Mouse (Mus musculus) spleen, postnatal 10 days (tissue): Measurements from ENCODE around the gene Sirpb1b.
"Not testable (repeated sequence)": the region's sequence is repeated elsewhere in the genome, so short reads cannot be mapped to it uniquely, and the experiment has no call there.

Source experiments
- DNase-seq, 2 experiments: peaks; one replicate each; pipeline ENCODE4 v3.0.0; 2021 to 2022; ENCODE audit warnings: low spot score in 2 of 2

The Sirpb1b gene

DNA sequence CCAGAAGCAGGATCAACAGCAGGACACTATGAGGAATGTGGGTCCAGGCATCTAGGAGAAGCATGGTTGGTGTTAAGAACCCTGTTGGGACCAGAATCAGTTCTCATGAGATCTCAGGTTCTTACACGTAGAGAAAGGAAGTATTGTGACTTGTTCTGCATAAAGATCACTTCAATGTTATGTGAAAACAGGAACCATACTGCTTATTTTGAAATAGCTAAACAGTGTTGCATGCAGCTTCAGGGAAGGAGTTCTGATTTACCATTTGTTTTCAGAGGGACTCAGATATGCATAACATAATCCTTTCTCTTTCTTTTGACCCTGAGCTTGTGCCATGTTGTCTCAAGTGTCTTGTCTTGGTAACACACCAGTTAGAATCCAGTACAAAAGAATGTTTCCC is at the start of gene Sirpb1b:
Gene Sirpb1b (minus strand): TSS at position 179 of the 400 bp plus-strand sequence.
- DNase-seq, result not testable (repeated sequence)

DNA sequence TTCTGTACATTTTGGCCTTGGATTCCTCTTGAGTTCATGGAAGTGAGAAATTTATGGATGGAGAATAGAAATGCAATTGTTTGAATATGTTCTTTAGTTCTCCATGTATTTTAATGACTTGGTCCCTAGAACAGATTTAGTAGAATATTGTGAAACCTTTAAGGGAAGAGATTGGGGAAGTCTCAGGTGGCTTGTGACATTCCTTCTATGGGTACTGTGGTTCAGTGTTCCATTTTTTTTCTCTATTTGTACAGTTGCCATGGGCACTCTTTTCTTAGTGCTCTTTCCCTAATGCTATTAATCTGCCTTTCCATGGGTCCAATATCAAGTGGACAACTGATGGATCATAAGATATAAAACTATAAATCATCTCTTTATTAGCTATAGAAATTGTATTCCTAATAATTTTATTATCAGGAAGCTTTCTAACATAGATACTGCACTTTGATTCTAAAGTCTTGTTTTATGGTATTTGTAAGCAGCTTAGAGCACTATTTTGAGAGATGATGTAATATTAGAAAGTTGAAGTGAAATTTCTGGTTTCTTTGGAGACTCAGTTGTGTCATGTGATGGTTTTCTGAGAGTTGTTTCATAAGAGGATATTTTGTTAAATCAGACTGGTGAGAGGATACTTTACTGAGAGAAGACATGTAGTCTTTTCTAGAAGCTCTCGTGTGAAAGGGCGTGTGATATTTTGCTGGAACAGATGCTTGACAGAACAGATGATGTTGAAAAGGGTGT is 15.7 kb upstream of the Sirpb1b start:
- DNase-seq, result not testable (repeated sequence)

DNA sequence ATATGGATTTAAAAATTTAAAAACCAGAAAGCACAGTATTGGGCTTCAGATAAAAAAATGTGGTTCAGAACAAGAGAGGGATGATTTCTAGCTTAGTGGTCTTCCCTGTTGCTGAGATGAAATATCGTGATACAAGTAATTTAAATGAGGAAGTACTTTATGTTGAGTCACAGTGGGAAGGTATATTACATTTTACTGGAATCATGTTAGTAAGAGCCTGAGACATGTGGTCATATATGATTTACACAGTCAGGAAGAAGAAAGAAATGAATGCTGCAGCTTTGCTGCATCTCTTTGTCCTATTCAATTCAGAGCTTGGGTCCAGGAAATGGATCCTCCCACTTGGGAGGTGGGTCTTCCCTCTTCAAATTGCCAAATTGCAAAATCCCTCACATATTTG is 11.8 kb upstream of the Sirpb1b start:
- not testable (repeated sequence) for DNase-seq

DNA sequence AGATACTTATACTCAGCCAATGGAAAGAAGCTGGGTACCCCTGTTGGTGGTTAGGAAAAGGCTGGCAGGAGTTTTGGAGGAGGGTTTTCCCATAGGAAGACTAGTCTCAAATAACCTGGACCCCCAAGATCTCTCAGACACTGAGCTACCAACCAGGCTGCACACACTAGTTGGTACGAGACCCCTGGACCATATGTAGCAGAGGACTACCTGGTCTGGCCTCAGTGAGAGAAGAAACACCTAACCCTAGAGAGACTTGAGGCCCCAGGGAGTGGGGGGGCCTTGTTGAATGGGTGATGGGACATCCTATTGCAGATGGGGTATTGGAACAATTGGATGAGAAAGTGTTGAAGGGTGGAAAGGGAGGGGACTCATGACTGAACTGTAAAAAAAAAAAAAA is 8.6 kb upstream of the Sirpb1b start:
- no peak for DNase-seq

DNA sequence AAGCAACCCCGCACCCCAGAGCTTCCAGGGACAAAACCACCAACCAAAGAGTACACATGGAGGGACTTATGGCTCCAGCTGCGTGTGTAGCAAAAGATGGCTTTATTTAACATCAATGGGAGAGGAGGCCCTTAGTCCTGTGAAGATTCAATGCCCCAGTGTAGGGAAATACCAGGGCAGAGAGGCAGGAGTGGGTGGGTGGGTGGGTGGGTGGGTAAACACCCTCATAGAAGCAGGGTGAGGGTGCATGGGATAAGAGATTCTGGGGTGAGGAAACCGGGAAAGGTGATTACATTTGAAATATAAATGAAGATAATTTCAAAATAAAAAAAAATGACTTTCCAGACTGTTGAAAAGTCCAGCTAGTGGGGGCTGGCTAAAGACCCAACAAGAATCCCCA is 8.1 kb upstream of the Sirpb1b start:
- DNase-seq, result not testable (repeated sequence)

DNA sequence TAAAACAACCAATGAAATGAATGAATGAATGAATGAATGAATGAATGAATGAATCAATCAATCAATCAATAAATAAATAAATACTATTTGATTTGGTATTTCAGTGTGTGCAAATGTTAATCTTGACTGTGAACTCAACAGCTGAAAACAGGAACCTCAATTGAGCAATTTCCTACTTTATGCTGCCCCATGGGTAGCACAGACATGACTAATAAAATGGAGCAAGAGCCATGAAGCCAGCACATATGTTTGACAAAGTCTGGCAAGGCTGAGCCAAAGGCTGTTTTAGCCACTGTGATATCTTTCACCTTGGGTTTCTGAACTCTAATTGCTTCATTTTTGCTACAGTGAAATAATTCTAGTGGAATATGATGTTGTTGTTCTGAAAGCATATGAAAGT is 1.6 kb upstream of the Sirpb1b start:
- not testable (repeated sequence) for DNase-seq

DNA sequence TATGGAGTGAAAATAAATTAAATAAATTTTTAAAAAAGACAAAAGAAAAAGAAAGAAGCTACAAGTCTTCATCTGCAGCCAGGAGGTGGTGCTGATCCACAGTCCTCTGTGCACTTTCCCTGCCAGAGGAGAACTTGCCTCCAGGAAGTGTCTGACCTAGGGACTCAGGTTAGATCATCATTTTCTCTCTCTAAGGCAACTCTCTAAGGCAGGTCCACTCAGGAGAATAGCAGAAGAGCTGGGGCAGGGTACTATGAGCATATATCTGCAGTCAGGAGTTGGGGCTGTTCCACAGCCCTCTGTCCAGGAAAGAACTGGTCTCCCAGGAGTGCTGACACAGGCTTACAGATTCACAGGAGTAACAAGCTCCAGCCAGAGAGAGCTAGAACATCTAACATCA is 46.3 kb downstream of the Sirpb1b start:
- DNase-seq, result no peak

DNA sequence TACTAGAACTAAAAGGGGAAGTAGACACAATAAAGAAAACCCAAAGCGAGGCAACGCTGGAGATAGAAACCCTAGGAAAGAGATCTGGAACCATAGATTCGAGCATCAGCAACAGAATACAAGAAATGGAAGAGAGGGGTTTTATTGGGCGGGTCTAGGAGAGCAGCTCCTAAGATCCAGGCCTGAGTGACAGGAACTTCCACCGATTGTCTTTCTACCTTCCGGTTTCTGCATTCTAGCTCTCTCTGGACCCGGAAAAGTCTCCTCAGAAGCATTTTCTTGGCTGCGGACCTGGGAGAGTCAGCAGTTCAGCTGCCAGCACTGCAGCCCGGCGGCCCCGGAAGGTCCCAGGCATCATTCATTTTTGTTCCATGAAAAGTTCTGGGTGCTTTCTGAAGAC is 61.3 kb downstream of the Sirpb1b start:
- DNase-seq, result not testable (repeated sequence)

DNA sequence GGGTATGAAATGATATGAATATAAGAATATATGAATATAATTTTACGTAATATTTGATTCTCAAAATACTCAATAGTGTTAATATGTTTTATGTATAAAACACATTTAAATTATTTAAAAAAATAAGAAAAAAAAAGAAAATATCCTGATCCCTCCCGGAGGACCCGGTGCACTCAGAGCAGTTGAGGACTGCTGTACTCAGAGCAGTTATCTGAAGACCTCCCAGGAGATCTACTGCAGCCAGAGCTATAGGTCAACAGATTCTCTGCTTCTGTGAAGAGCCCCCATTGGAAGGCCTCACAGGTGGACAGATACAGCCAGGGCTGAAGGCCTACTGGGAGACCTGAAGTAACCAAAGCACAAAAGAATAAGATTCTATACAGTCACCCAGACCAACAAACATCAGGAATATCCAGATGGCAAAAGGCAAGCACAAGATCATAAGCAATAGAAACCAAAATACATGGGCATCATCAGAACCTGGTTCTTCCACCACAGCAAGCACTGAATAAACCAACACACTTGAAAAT is 67.0 kb downstream of the Sirpb1b start:
- DNase-seq, result not testable (repeated sequence)

DNA sequence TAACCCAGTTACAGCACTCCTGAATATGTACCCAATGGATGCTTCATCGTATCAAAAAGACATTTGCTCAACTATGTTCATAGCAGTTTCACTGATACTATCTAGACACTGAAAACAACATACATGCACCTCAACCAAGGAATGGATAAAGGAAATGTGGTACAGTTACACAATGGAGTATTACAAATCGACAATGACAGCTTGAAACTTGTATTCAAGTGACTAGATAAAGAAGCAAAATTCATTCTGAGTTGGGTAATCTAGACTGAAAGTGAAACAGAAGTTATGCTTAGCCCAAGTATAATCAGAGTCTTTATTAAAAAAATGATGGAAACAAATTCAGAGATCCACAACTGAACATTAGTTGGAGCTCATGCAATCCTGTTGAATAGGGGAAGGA is 100.0 kb downstream of the Sirpb1b start:
- not testable (repeated sequence) for DNase-seq

DNA sequence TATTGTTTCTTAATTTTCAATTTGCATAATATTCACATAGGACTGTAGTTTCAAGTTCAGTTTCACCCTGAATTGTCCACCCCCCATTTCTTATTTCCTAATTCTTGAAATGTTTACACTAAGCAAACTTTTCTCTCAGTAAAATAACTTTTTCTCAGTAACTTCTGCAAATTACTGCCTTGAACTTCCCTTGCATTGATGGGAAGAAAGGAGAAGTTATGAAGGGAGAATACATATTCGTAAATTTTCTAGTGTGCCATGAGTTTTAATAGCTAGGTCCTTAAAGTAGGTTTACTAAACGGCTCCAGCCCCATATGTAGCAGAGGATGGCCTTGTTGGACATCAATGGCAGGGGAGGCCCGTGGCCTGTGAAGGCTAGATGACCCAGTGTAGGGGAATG is 104.7 kb downstream of the Sirpb1b start:
- not testable (repeated sequence) for DNase-seq
